Mouse (Mus musculus) heart, postnatal 0 days (tissue): ENCODE results near the gene Ndrg2. TPM values are rescaled to one million over a fixed set of nuclear protein-coding genes. Genes with fewer than 3 reads are reported as not detected.

Experiments
- ATAC-seq: fragments of 200-750 bp; cut with Nextera tagmentation; 2 replicates; pipeline ENCODE4 v1.8.0; 2017; ENCODE audit warnings: low read depth, moderate number of reproducible peaks, moderate library complexity; ENCODE audit not compliant: insufficient read depth
- DNase-seq: peaks from one replicate; pipeline ENCODE4 v3.0.0-alpha.2; 2016; ENCODE audit warnings: low spot score
- H3K27ac ChIP-seq: fragments of 300-500 bp; sonication (generic); 2 replicates; pipeline ENCODE4 v1.5.1; 2014; ENCODE audit warnings: low read depth, mild to moderate bottlenecking
- H3K27me3 ChIP-seq: fragments of 300-500 bp; sonication (generic); 2 replicates; pipeline ENCODE4 v1.6.1; 2014; ENCODE audit warnings: low read length, mixed read lengths; ENCODE audit not compliant: control insufficient read depth, insufficient read depth
- H3K36me3 ChIP-seq: fragments of 300-500 bp; sonication (generic); replicated peaks from 2 replicates; pipeline ENCODE4 v1.6.1; 2014; ENCODE audit warnings: low read length, mixed read lengths; ENCODE audit not compliant: control insufficient read depth, insufficient read depth
- H3K4me1 ChIP-seq: fragments of 300-500 bp; sonication (generic); 2 replicates; pipeline ENCODE4 v1.6.1; 2014; ENCODE audit warnings: antibody characterized with exemption; ENCODE audit not compliant: control insufficient read depth, insufficient read depth
- H3K4me2 ChIP-seq: fragments of 300-500 bp; sonication (generic); 2 replicates; pipeline ENCODE4 v1.6.1; 2014; ENCODE audit warnings: low read depth, mild to moderate bottlenecking, low read length, moderate library complexity
- H3K4me3 ChIP-seq: fragments of 300-500 bp; sonication (generic); 2 replicates; pipeline ENCODE4 v1.5.1; 2014; ENCODE audit warnings: low read depth, low read length
- H3K9ac ChIP-seq: fragments of 300-500 bp; sonication (generic); replicated peaks from 2 replicates; pipeline ENCODE4 v1.6.1; 2014; ENCODE audit warnings: low read depth, low read length, mixed read lengths
- H3K9me3 ChIP-seq: fragments of 300-500 bp; sonication (generic); replicated peaks from 2 replicates; pipeline ENCODE4 v1.6.1; 2016; ENCODE audit warnings: low read length; ENCODE audit not compliant: control insufficient read depth
- CTCF ChIP-seq: IDR thresholded peaks from 2 replicates; pipeline ENCODE4 v1.5.1; 2016; ENCODE audit warnings: antibody characterized with exemption, control low read depth, low read depth
- EP300 ChIP-seq: IDR thresholded peaks from 2 replicates; pipeline ENCODE4 v1.6.1; 2016; ENCODE audit warnings: antibody characterized with exemption, low read depth
- WGBS: fragments of 180-500 bp; shearing (Covaris S2); extraction: QIAGEN DNeasy Blood & Tissue Kit; methylation state at CpG from one replicate; pipeline ENCODE4 v1.1.7; 2014; 5-methylcytosine and 5-hydroxymethylcytosine counted together
- polyA plus RNA-seq: library from polyadenylated mRNA; unstranded; fragments of >200 nt; fragmentation: Nextera tagmentation; extraction: Ambion mirVana; gene quantifications from 2 replicates; pipeline ENCODE4 v1.2.1, GENCODE M21; 2015
- total RNA-seq: library from RNA; depleted of rRNA; stranded (reverse); fragments of >200 nt; gene quantifications from 2 replicates; pipeline ENCODE4 v1.2.3, GENCODE M21; 2014; ENCODE audit warnings: low replicate concordance

The Ndrg2 gene
- total and polyA plus RNA-seq, 2 experiments from 2014 or later: 591 to 1,158 TPM

GRCm38 (mm10) chr14:51895071-51895470, 18.9 kb downstream of the Ndrg2 start:
- ATAC-seq: no peak
- no peak for DNase-seq
- H3K9me3 ChIP-seq: no peaks in the 10 kb centered on the region
- H3K27ac ChIP-seq: no peak overlapping the region
- TF ChIP-seq EP300: no peak
- no peak for TF ChIP-seq CTCF
- H3K4me3 ChIP-seq: no peak overlapping the region
- no peaks in the 10 kb centered on the region for H3K4me1 ChIP-seq
- peaks cover 31% of the 10 kb centered on the region for H3K36me3 ChIP-seq
- no peak overlapping the region for H3K4me2 ChIP-seq
- no peak overlapping the region for H3K9ac ChIP-seq
- WGBS: 78% methylated on average over 14 of the region's 14 CpGs
- H3K27me3 ChIP-seq: no peaks in the 10 kb centered on the region

GRCm38 (mm10) chr14:51893809-51894208, 20.1 kb downstream of the Ndrg2 start:
- Histone ChIP-seq H3K36me3 (peaks cover 43% of the 10 kb centered on the region), H3K4me3 (no peak overlapping the region), H3K27me3 (no peaks in the 10 kb centered on the region), H3K27ac (no peak overlapping the region), H3K4me2 (no peak overlapping the region), H3K9me3 (no peaks in the 10 kb centered on the region), H3K4me1 (no peaks in the 10 kb centered on the region), H3K9ac (no peak overlapping the region)
- WGBS: 36% methylated on average over 3 of the region's 3 CpGs
- TF ChIP-seq CTCF (no peak), EP300 (no peak)
- ATAC-seq: no peak
- DNase-seq: no peak

GRCm38 (mm10) chr14:51893094-51893794, 20.7 kb downstream of the Ndrg2 start:
- no peaks in the 10 kb centered on the region for H3K9me3 ChIP-seq
- DNase-seq (no peak), ATAC-seq (no peak)
- no peaks in the 10 kb centered on the region for H3K4me1 ChIP-seq
- H3K27me3 ChIP-seq: no peaks in the 10 kb centered on the region
- H3K36me3 ChIP-seq: peaks cover 49% of the 10 kb centered on the region
- WGBS: 34% methylated on average over 10 of the region's 10 CpGs
- TF ChIP-seq EP300: no peak
- no peak for TF ChIP-seq CTCF
- no peak overlapping the region for H3K4me3 ChIP-seq
- no peak overlapping the region for H3K27ac ChIP-seq
- H3K9ac ChIP-seq: no peak overlapping the region
- no peak overlapping the region for H3K4me2 ChIP-seq

GRCm38 (mm10) chr14:51892191-51892939, 21.6 kb downstream of the Ndrg2 start, which contains the start of gene Slc39a2:
Slc39a2 (plus strand) TSS chr14:51892889.
- no peaks in the 10 kb centered on the region for H3K27me3 ChIP-seq
- TF ChIP-seq EP300 (no peak), CTCF (no peak)
- no peak for ATAC-seq
- WGBS: 87% methylated on average over 9 of the region's 9 CpGs
- H3K4me2 ChIP-seq: no peak within 1 kb of the TSS
- H3K9ac ChIP-seq: no peak within 1 kb of the TSS
- H3K27ac ChIP-seq: no peak within 1 kb of the TSS
- no peak within 1 kb of the TSS for H3K4me3 ChIP-seq
- no peaks in the 10 kb centered on the region for H3K9me3 ChIP-seq
- H3K36me3 ChIP-seq: peaks cover 58% of the 10 kb centered on the region
- no peak for DNase-seq
- H3K4me1 ChIP-seq: no peaks in the 10 kb centered on the region

- TF ChIP-seq CTCF: no peak
- no peak for TF ChIP-seq EP300
Measured at GRCm38 (mm10) chr14:51889833-51890232, 24.1 kb downstream of the Ndrg2 start.

More at GRCm38 (mm10) chr14:51889833-51890232, 24.1 kb downstream of the Ndrg2 start:
- Histone ChIP-seq H3K27me3 (no peaks in the 10 kb centered on the region), H3K4me2 (no peak overlapping the region), H3K4me1 (peaks cover 7% of the 10 kb centered on the region; the same call in 1 of the 2 replicates), H3K36me3 (peaks cover 63% of the 10 kb centered on the region), H3K9ac (no peak overlapping the region), H3K27ac (no peak overlapping the region), H3K9me3 (no peaks in the 10 kb centered on the region), H3K4me3 (no peak overlapping the region)
- no peak for ATAC-seq
- no peak for DNase-seq
- 81% methylated on average over 6 of the region's 6 CpGs for WGBS
